Mouse (Mus musculus) kidney, adult 10 weeks (tissue): ENCODE results near the gene Tjp3. TPM values are rescaled to one million over a fixed set of nuclear protein-coding genes. Genes with fewer than 3 reads are reported as not detected.

Experiments used
- polyA plus RNA-seq: library from polyadenylated mRNA; stranded (reverse); fragments of 350-450 nt; fragmentation: Illumina TruSeq; extraction: RNeasy Lipid Tissue Mini Kit (QIAGEN cat#74804); gene quantifications from one replicate; pipeline ENCODE4 v1.2.3, GENCODE M21; 2014; ENCODE audit warnings: low read depth, low replicate concordance

Tjp3 gene
- 2.5 TPM for polyA plus RNA-seq

DNA sequence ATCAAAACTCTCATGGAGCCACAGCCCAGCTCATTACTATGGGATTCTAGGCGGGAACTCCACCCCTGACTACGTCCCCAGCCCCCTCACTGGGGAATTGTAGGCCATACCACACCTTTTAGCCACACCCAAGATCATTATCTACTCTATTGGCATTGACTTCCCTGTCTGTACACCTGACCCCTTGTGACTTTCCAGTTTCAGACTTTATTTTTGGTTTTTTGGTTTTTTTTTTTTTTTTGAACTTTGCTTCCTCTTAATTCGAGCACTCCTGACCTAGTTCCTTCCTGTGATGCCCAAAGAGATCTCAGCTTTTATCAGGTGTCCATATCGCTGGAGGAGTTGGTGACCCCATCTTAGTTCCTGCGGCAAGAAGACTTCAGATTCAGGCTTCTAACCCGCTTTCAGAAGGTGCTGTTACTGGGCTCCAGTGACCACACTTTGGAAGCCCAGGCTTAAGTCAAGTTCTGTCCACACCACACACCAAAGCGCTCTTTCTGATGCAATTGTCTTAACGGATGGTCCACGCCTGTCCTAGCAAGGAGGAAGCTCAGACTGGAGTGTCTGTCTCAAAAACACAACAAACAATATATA is at the start of gene Tjp3:
Tjp3 (minus strand) TSS at position 71 of the 594 bp plus-strand sequence.

DNA sequence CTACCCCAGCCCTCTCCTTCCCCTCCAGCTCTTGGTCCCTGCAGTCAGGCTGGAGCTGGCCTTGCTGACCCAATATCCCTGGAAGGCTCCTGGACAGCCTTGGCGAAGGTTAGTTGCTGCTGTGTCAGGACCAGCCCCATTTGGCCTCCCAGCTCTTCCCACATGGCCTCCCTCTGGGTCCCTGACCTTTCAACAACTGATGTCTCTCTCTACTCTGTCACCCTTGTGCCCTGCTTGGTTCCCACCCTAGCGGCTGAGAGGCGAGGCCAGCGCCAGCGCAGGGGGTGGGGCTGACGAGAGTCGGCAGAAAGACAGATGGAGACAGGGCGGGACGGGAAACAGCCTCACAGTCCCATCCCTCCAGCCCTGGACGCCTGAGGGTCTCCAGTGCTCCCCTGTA is 37.0 kb upstream of the Tjp3 start, which contains the start of gene Tbxa2r:
Tbxa2r (plus strand) TSS at position 346 of the 400 bp plus-strand sequence.

DNA sequence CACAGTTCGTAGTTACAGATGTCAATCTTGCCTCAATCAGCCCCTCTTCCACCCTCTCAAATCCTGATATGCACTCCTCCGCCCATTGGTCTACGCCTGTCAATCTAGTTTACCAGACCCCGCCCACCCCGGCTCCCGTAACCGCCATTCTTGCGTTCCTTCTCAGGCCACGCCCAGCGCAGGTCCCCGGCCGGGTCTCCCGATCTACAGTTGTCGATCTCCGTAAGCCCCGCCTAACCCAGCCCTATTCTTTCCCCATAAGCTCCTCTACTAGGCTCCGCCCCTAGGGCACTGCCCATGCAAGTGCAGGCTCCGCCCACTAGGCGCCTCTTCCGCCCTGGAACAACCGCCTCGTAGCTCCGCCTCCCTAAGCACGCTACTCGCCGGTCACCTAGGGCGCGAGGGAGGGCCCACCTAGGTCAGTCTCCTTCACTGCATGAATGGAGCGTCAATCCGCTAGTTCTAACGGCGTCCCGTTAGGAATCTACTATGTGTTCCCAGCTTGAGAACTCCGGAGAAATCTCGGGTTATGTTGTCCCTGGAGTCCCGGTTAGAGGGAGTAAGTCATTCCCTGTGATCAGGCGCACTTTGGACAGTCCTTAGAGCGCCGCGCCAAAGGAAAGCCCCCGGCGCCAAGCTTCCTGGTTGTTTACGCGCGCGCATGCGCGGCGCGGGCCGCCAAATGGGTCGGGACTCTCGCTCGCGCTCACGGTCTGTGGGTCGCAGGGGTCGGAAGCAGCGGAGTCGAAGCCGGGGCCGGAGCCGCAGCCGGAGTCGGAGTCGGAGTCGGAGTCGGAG is 29.4 kb upstream of the Tjp3 start, which contains the start of gene Cactin:
Cactin (plus strand) TSS at position 554 of the 798 bp plus-strand sequence.

DNA sequence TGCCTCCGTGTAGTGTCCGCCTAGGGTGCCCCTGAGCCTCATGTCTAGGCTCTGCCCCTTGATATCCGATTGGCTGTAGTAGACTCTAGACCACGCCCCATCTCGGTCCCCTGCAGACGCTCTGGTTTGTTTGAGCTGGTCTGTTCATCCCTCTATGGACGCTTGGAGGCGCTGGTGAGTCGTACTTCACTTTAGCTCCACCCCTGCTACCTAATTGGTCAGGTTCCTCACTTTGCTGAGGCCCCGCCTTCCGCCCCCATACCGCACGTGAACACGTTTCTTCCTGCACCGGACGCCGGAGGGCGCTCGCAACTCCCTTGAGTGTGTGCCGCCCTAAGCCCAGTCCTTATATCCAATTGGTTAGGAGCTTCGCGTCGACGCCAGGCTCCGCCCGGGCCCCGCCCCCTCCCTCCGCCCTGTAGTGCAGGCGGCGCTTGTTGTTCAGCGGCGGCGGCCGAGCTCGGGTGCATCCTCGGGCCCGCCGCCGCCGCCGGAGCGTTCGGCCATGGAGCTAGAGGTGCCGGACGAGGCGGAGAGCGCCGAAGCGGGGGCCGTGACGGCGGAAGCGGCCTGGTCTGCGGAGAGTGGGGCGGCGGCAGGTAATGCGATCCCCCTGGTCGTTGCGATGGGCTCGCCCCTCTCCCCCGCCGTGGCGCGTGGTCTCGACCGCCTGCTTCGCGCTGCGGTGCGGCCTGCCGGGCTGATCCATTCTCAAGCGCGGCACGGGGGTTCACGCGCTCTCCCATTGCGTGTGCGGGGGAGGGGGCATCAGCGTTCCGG is 1.4 kb upstream of the Tjp3 start, which contains the start of gene Pip5k1c:
Pip5k1c (plus strand) TSS at position 410 of the 780 bp plus-strand sequence.

DNA sequence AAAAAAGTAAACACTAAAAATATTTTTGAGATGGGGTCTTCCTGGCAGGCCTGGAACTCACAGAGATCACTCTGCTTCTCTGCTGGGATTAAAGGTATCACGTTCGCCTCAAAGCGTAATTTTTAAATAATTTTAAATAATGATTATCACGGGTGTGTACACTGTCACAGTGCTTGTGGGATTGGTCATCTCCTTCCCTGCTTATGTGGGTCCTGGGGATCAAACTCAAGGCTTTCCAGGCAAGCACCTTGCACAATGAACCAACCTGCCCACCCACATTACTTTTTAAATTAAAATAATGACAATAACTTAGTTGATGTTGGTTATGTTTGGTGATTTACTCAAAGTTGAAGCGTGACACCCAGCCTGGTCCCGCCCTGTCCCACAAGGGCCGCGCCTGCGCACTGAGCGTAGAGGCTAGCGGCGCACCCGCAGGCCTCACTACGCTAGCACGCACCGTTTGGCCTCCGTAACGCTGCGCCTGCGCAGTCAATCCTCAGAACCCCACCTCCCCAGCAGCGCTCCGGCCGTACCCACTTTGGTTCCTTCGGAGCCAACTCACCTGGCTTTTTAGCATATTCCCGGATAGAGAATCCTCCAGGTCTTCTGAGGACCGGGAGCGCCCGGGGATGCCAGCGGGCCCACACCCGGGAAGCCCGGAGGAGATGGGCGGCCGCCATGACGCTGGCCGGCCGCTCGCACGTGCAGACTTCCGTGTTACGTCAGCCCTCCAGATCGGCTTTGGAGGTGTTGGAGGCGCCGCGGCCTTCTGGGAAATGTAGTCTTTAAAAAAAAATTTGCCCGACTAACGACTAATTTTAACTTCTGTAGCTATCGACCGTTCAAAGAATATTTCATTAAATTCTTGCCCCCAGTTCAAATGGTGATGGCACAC is 24.9 kb downstream of the Tjp3 start, which contains the start of the genes Mrpl54 and Apba3:
Mrpl54 (minus strand) TSS at position 724 of the 895 bp plus-strand sequence.
Apba3 (plus strand) TSS at position 750 of the 895 bp plus-strand sequence.

DNA sequence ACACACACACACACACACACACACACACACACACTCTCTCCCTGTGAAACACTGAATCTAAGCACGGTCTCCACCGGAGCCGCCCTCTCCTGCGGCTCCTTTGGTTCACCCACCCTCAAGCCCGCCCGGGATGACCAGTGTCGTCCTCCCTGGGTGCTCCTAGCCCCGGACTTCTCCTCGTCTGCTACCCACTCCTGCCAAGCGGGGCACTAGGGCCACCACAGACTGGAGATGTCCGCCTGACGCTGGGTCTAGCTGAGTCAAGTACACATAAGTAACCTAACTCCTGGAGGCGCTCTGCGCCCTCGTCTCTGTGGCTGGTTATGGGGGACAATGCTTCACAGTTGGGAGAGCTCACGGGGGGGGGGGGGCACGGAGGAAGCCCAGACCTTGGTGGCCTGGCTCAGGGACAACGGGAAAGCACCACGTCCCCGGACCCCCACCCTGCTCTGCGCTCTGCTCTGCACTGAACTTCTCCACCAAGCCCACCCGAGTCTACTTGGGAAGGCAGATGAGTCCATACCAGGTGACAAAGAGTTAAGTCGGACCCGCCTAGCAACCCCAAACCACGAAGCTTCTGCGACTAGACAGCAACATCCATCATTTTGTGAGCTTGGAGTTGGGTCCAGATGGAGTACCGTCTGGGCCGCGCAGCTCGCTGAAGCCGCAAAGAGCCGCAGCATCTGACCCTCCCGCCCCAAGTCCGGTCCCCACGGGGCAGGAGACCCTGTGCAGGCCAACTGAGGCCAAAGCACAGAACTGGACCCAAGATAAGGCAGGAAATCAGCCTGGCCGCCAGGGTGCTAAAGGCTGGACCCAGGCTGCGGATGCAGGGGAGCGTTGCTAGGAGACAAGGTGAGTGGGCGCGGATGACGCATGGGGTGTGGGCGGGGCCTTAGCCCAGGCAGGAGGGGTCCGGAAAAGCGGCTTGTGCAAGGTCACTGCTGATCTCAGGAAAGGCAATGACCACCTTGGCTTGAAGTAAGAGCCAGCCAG is 38.7 kb downstream of the Tjp3 start, which contains the start of gene Matk:
Matk (plus strand) TSS at position 512 of the 996 bp plus-strand sequence.

DNA sequence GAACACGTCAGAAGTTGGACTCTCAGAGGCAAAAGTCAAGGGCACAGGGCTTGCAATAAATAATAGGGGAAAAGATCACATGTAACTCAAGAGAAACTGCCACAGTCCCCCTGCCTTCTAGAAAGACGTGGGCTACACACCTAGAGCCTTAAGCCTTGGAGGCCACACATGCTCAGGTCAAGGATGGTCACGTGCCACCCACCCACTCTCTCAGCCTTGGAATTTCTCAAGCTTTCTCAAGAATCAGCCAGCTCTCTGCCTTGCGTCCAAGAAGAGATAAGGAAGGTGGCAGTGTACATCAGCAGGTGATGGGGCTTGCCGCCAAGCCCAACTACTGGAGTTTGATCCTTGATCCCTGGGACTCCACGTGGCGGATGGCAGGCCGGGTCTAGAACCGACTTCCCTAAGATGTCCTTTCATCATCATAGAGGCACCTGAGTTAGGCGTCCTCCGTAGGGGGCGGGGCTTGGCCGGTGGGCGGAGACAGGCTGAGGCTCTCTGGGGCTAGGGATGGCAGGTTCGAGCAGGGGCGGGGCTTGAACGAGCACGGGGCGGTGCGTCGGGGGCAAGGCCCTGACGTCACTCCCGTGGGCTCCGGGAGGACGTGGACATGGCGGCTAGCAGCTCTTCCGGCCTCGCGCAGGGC is 58.7 kb downstream of the Tjp3 start, which contains the start of gene Zfr2:
Zfr2 (plus strand) TSS at position 576 of the 646 bp plus-strand sequence.

DNA sequence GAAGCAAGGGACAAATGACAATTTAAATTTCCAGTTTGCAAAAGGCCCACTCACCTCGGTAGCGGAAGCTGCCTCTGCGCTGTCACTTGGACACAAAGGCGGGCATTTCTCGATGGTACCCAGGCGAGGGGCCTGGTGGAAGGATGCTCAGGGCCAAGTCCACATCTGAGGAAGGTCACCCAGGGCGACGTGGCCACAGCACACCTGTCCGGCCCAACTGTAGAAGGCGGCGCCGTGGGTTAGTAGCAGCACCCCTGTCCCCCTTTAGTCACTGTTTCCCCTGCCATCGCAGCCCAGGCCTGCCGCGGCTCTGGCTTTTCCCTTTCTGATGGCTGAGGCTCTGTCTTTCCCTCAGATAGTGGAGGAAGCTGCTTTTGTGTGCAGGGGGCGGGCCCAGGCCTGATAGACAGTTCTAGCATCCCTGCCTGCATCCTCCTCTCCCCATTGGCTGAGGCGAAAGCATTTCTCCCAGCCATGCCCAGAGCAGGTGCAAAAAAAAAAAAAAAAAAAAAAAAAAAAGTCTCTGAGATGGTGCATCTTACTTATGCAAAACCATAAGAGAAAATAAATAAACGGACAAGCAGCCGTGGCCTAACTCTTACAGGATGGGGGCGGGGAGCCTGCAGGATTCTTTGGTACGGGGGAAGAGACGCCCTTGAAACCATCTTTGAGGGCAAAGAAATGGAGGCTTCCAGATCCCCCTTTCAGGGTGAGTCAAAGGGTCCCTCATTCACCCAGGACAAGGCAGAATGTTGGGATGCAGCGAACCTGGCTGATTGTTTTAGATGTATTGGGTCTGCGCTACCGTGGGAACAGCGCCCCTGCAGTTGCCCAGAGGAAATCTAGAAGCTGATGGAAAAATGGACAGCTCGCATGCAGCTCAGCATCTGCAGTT is 60.7 kb downstream of the Tjp3 start, which contains the start of gene Atcay:
Atcay (minus strand) TSS at position 396 of the 895 bp plus-strand sequence.

Other genes with a start within 250 kb of the Tjp3 start
- gene Sgta, start 231.4 kb downstream of the Tjp3 start, polyA plus RNA-seq, result 0.61 TPM
- not detected for gene Thop1, start 221.5 kb downstream of the Tjp3 start, polyA plus RNA-seq
- not detected for gene Creb3l3, start 192.7 kb downstream of the Tjp3 start, polyA plus RNA-seq
- gene Map2k2, start 185.7 kb downstream of the Tjp3 start, polyA plus RNA-seq, result 2.1 TPM
- gene Zbtb7a, start 156.4 kb downstream of the Tjp3 start, polyA plus RNA-seq, result 8.1 TPM
- gene Pias4, start 123.7 kb downstream of the Tjp3 start, polyA plus RNA-seq, result not detected
- 6.2 TPM for gene Eef2, start 115.0 kb downstream of the Tjp3 start, polyA plus RNA-seq
- gene Dapk3, start 108.6 kb downstream of the Tjp3 start, polyA plus RNA-seq, result not detected
- not detected for gene 4930442H23Rik, start 107.7 kb downstream of the Tjp3 start, polyA plus RNA-seq
- not detected for gene Nmrk2, start 89.5 kb downstream of the Tjp3 start, polyA plus RNA-seq
- gene Atcay, start 60.7 kb downstream of the Tjp3 start, polyA plus RNA-seq, result not detected
- gene Zfr2, start 58.4 kb downstream of the Tjp3 start, polyA plus RNA-seq, result 0.20 TPM
- gene Matk, start 38.6 kb downstream of the Tjp3 start, polyA plus RNA-seq, result not detected
- gene Mrpl54, start 24.6 kb downstream of the Tjp3 start, polyA plus RNA-seq, result 1.6 TPM
- gene Apba3, start 24.6 kb downstream of the Tjp3 start, polyA plus RNA-seq, result not detected
- 1.1 TPM for gene Pip5k1c, start 1.4 kb upstream of the Tjp3 start, polyA plus RNA-seq
- gene Cactin, start 29.5 kb upstream of the Tjp3 start, polyA plus RNA-seq, result 0.16 TPM
- not detected for gene Tbxa2r, start 37.1 kb upstream of the Tjp3 start, polyA plus RNA-seq
- not detected for gene Gipc3, start 51.7 kb upstream of the Tjp3 start, polyA plus RNA-seq
- 5.1 TPM for gene Hmg20b, start 58.9 kb upstream of the Tjp3 start, polyA plus RNA-seq
- gene Mfsd12, start 65.9 kb upstream of the Tjp3 start, polyA plus RNA-seq, result 0.24 TPM
- not detected for gene 4930404N11Rik, start 74.2 kb upstream of the Tjp3 start, polyA plus RNA-seq
- gene Fzr1, start 86.9 kb upstream of the Tjp3 start, polyA plus RNA-seq, result not detected
- gene Dohh, start 92.8 kb upstream of the Tjp3 start, polyA plus RNA-seq, result not detected
- gene Gm48551, start 92.9 kb upstream of the Tjp3 start, polyA plus RNA-seq, result not detected
- gene Gm48552, start 97.4 kb upstream of the Tjp3 start, polyA plus RNA-seq, result not detected
- 25.1 TPM for gene Smim24, start 101.5 kb upstream of the Tjp3 start, polyA plus RNA-seq
- 11.8 TPM for gene Nfic, start 164.1 kb upstream of the Tjp3 start, polyA plus RNA-seq
- not detected for gene Celf5, start 191.1 kb upstream of the Tjp3 start, polyA plus RNA-seq
- gene Ncln, start 204.8 kb upstream of the Tjp3 start, polyA plus RNA-seq, result 0.53 TPM
- gene S1pr4, start 208.6 kb upstream of the Tjp3 start, polyA plus RNA-seq, result not detected
- gene Gna15, start 232.6 kb upstream of the Tjp3 start, polyA plus RNA-seq, result not detected